Mouse (Mus musculus) frontal cortex, postnatal 14 days (tissue): Measurements from ENCODE around the gene Gm21897.
"Not testable (repeated sequence)": the region's sequence is repeated elsewhere in the genome, so short reads cannot be mapped to it uniquely, and the experiment has no call there.

ENCODE experiments used
- DNase-seq, 2 experiments: peaks; one replicate each; pipeline ENCODE4 v3.0.0; 2022; ENCODE audit warnings: low spot score in 2 of 2

Gm21897 gene

GRCm38 (mm10) chr16:15317158-15317557 lies at the start of gene Gm21897:
Gene Gm21897, plus strand, starts transcription at chr16:15317458.
- DNase-seq, result not testable (repeated sequence)

- DNase-seq, result no peak
Measured at GRCm38 (mm10) chr16:15272291-15272690, 45.0 kb upstream of the Gm21897 start.

GRCm38 (mm10) chr16:15277461-15277860 lies 39.8 kb upstream of the Gm21897 start:
- DNase-seq, result no peak

GRCm38 (mm10) chr16:15293041-15293440 lies 24.2 kb upstream of the Gm21897 start:
- DNase-seq, result no peak

- DNase-seq, result no peak
Measured at GRCm38 (mm10) chr16:15294289-15294688, 23.0 kb upstream of the Gm21897 start.

- no peak for DNase-seq
Measured at GRCm38 (mm10) chr16:15294911-15295659, 22.2 kb upstream of the Gm21897 start.

GRCm38 (mm10) chr16:15334526-15334925 lies 17.3 kb downstream of the Gm21897 start:
- no peak for DNase-seq

- peak in 1 of 2 experiments; percentile 5 for DNase-seq
Measured at GRCm38 (mm10) chr16:15339051-15339450, 21.8 kb downstream of the Gm21897 start.

GRCm38 (mm10) chr16:15346045-15346444 lies 28.8 kb downstream of the Gm21897 start:
- DNase-seq, result no peak

GRCm38 (mm10) chr16:15349381-15349780 lies 32.1 kb downstream of the Gm21897 start:
- DNase-seq, result no peak

GRCm38 (mm10) chr16:15351301-15351700 lies 34.0 kb downstream of the Gm21897 start:
- DNase-seq, result no peak

- no peak for DNase-seq
Measured at GRCm38 (mm10) chr16:15352320-15352719, 35.1 kb downstream of the Gm21897 start.

- DNase-seq, result no peak
Measured at GRCm38 (mm10) chr16:15354901-15355300, 37.6 kb downstream of the Gm21897 start.

GRCm38 (mm10) chr16:15355339-15355738 lies 38.1 kb downstream of the Gm21897 start:
- DNase-seq, result no peak

- no peak for DNase-seq
Measured at GRCm38 (mm10) chr16:15357766-15358165, 40.5 kb downstream of the Gm21897 start.

GRCm38 (mm10) chr16:15359110-15359782 lies 42.0 kb downstream of the Gm21897 start:
- no peak for DNase-seq

GRCm38 (mm10) chr16:15360825-15361224 lies 43.6 kb downstream of the Gm21897 start:
- DNase-seq, result no peak
